Mouse (Mus musculus): ENCODE results near the gene Tex264. TPM values are rescaled to one million over a fixed set of nuclear protein-coding genes. Genes with fewer than 3 reads are reported as not detected.

The Tex264 gene
- polyA plus RNA-seq, 1 experiment from 2014 or later, result 37.3 TPM

DNA sequence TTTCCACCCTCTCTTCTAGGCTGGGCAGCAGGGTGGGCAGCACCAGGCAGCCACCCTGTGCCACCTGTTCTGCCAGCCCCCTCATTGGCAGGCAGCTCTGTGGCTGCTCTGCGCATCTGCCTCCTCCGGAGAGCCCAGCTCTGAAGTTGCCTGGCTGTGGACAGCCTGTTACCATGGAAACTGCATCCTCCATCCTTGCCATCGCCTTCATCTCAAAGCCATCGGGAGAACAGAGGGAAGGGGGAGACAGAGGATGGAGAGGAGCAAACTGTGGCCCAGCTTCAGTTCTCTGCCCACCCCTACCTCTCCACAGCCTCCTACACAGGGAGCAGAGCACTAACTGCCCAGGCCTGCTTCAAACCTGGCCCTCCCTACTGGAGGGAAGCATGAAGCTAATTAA lies 21.3 kb downstream of the Tex264 start:
- Histone ChIP-seq H3K27me3 (replicated peaks) (no peaks in the 10 kb centered on the region), H3K27ac (ENCODE audit: poor library complexity, severe bottlenecking) (no peak overlapping the region), H3K4me3 (no peak overlapping the region), H3K9me3 (replicated peaks) (no peaks in the 10 kb centered on the region), H3K9ac (no peak overlapping the region), H3K36me3 (peaks cover 79% of the 10 kb centered on the region), H3K4me1 (replicated peaks) (peaks cover 26% of the 10 kb centered on the region), H3K4me2 (no peak overlapping the region)
- 76% methylated on average over 4 of the region's 4 CpGs for WGBS
- no peak for ATAC-seq (ENCODE audit: insufficient number of reproducible peaks, low FRiP score)

- ATAC-seq (ENCODE audit: insufficient number of reproducible peaks, low FRiP score), result peak; percentile 41; the same call in 1 of the 2 replicates
- H3K9ac ChIP-seq, result no peak overlapping the region
- WGBS, result 45% methylated on average over 6 of the region's 6 CpGs
- H3K4me2 ChIP-seq, result no peak overlapping the region
- no peak overlapping the region for H3K27ac ChIP-seq (ENCODE audit: poor library complexity, severe bottlenecking)
- no peaks in the 10 kb centered on the region for H3K27me3 ChIP-seq (replicated peaks)
- no peak overlapping the region for H3K4me3 ChIP-seq
- H3K4me1 ChIP-seq (replicated peaks), result peaks cover 26% of the 10 kb centered on the region
- H3K36me3 ChIP-seq, result peaks cover 79% of the 10 kb centered on the region
- H3K9me3 ChIP-seq (replicated peaks), result no peaks in the 10 kb centered on the region
Observed at GRCm38 (mm10) chr9:106663200-106663599, 22.5 kb downstream of the Tex264 start.

DNA sequence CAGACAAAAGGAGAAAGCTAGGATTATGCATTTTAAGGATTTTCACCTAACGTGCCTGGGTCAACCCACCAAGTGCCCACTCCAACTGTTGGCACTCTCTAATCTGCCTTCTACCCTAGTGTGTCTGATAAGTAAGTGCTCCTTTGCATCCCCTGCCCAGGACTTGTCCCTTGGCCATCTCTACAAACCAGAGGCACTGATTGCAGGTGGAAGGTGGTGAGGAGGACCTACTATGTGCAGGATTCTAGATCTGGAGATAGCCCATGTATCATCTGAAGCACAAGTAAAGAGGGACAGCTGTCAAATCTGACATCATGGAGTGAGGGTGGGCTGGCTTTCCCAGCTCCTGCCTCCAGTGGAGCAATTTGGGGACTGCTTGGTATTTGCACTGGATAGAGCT lies 25.8 kb downstream of the Tex264 start:
- no peak overlapping the region for H3K4me3 ChIP-seq
- no peak overlapping the region for H3K9ac ChIP-seq
- H3K4me2 ChIP-seq, result no peak overlapping the region
- no peaks in the 10 kb centered on the region for H3K9me3 ChIP-seq (replicated peaks)
- H3K36me3 ChIP-seq, result peaks cover 52% of the 10 kb centered on the region
- peaks cover 37% of the 10 kb centered on the region for H3K4me1 ChIP-seq (replicated peaks)
- no peak for ATAC-seq (ENCODE audit: insufficient number of reproducible peaks, low FRiP score)
- WGBS, result 69% methylated on average over 1 of the region's 1 CpGs
- no peak overlapping the region for H3K27ac ChIP-seq (ENCODE audit: poor library complexity, severe bottlenecking)
- H3K27me3 ChIP-seq (replicated peaks), result peaks cover 21% of the 10 kb centered on the region

DNA sequence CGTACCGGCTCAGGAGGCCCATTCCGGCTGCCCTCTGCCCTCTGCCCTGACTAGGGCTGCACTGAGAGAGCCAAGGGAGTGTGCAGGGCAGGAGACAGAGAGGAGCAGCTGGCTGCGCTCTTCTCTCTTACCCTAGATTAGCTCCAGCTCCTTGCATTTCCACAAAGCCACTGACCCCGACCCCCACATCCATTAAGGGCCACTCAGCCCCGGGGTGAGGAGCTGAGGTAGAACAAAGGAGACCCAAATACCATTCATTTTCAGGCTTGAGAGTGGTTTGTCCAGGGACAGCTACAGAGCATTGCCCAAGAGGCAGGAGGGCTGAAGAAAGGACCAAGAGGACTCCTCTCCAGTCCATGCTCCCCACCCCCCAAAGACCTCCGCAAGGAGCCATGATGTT lies 26.3 kb downstream of the Tex264 start:
- WGBS, result 76% methylated on average over 7 of the region's 7 CpGs
- Histone ChIP-seq H3K4me1 (replicated peaks) (peaks cover 37% of the 10 kb centered on the region), H3K36me3 (peaks cover 51% of the 10 kb centered on the region)

DNA sequence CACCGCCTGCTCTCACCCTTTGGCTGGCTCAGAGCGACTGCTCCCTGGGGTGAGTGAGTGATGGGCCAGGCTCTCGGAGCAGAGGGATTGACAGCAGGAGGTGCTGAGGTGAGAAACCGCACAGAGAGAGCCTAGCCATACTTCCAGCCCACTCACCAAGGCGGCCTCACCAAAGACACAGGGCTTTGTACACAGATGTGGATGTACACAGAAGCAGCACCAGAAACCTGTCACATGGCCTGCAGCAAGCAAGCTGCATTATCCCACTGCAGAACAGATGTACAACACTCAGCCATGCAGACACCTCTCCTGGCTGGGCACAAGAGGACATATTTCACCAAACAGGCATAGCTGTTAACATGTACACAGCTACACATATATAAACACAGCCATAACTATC lies 28.1 kb downstream of the Tex264 start:
- no peak overlapping the region for H3K27ac ChIP-seq (ENCODE audit: poor library complexity, severe bottlenecking)
- peaks cover 42% of the 10 kb centered on the region for H3K27me3 ChIP-seq (replicated peaks)
- ATAC-seq (ENCODE audit: insufficient number of reproducible peaks, low FRiP score), result no peak
- peaks cover 47% of the 10 kb centered on the region for H3K36me3 ChIP-seq
- no peak overlapping the region for H3K4me2 ChIP-seq
- WGBS, result 21% methylated on average over 5 of the region's 5 CpGs
- peaks cover 20% of the 10 kb centered on the region for H3K4me1 ChIP-seq (replicated peaks)
- H3K9me3 ChIP-seq (replicated peaks), result no peaks in the 10 kb centered on the region
- no peak overlapping the region for H3K9ac ChIP-seq
- no peak overlapping the region for H3K4me3 ChIP-seq

More for the DNA sequence above, 26.3 kb downstream of the Tex264 start:
- ATAC-seq (ENCODE audit: insufficient number of reproducible peaks, low FRiP score), result no peak
- Histone ChIP-seq H3K27ac (ENCODE audit: poor library complexity, severe bottlenecking) (no peak overlapping the region), H3K9me3 (replicated peaks) (no peaks in the 10 kb centered on the region), H3K9ac (no peak overlapping the region), H3K4me2 (no peak overlapping the region), H3K27me3 (replicated peaks) (peaks cover 26% of the 10 kb centered on the region), H3K4me3 (no peak overlapping the region)

DNA sequence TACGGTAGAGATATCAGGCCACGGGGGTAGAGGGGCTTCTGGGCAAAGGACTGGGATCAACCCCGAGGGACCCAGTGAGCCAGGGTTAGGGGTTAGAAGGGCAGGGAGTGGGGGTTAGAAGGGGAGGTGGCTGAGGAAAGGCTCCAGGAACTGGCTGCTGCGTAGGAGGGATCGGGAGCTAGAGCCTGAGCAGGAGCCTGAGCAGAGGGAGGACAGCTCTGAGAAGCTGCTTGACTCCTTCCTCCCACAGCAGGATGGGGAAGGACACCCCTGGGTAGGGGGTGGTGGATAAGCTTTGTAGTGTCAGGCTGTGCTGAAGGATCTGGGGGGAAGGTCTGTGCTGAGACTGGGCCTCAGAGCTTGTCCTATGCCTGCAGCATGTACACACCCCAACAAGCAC lies 28.9 kb downstream of the Tex264 start:
- H3K27ac ChIP-seq (ENCODE audit: poor library complexity, severe bottlenecking), result no peak overlapping the region
- no peak overlapping the region for H3K9ac ChIP-seq
- 24% methylated on average over 5 of the region's 5 CpGs for WGBS
- no peak for ATAC-seq (ENCODE audit: insufficient number of reproducible peaks, low FRiP score)
- H3K9me3 ChIP-seq (replicated peaks), result no peaks in the 10 kb centered on the region
- peaks cover 46% of the 10 kb centered on the region for H3K27me3 ChIP-seq (replicated peaks)
- no peak overlapping the region for H3K4me2 ChIP-seq
- H3K4me3 ChIP-seq, result no peak overlapping the region
- H3K4me1 ChIP-seq (replicated peaks), result peaks cover 20% of the 10 kb centered on the region
- peaks cover 39% of the 10 kb centered on the region for H3K36me3 ChIP-seq

DNA sequence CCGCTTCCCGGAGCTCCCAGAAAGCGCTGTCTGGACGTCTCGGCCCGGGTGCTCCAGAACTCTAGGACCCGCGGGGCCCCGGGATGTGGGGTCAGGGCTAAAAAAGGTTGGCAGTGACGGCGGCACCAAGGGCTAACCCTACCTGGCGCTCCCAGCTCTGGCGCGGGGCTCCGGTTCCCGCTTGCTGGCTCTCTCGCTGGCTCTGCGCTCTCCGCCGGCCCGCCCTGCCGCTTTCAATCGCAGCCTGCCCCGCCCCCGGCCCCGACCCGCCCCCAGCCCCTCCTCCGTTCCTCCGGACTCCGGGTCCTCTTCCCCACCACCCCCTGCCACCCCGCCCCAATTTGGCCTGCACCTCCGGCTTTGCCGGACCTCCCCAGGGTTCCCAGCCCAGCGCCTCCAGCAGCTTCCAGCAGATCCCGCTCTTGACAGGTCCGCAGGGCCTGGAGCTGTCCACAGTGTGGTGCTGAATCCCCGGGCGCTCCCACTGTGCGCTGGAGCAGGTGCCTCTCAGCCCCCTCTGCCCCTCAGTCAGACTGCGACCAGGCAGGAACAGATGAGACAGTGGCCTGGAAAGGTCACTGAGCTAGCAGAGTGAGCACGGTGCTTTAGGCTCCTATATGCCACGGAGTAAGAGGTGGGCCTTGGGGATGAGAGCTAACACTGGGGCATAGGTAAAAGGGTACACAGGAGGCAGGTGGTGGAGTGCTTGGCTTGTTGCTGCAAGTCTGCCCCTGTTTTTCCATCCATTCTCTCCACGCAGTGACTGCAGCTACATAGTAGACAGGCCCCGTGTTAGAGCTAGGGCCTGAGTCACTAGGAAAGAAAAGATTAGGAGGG lies 29.6 kb downstream of the Tex264 start, which contains the start of gene Grm2:
Gene Grm2, minus strand, starts transcription at position 199 of the 837 bp plus-strand sequence.
- H3K4me1 ChIP-seq (replicated peaks), result peaks cover 13% of the 10 kb centered on the region
- H3K27me3 ChIP-seq (replicated peaks), result peaks cover 46% of the 10 kb centered on the region
- H3K4me2 ChIP-seq, result peak within 1 kb of the TSS; percentile 76
- WGBS, result 2% methylated on average over 34 of the region's 44 CpGs
- no peaks in the 10 kb centered on the region for H3K9me3 ChIP-seq (replicated peaks)
- H3K9ac ChIP-seq, result no peak within 1 kb of the TSS
- H3K27ac ChIP-seq (ENCODE audit: poor library complexity, severe bottlenecking), result no peak within 1 kb of the TSS
- H3K36me3 ChIP-seq, result peaks cover 32% of the 10 kb centered on the region
- peak; percentile 73; the same call in 1 of the 2 replicates for ATAC-seq (ENCODE audit: insufficient number of reproducible peaks, low FRiP score)
- H3K4me3 ChIP-seq, result peak within 1 kb of the TSS; percentile 41

- Histone ChIP-seq H3K4me3 (no peak overlapping the region), H3K4me2 (no peak overlapping the region), H3K9me3 (replicated peaks) (no peaks in the 10 kb centered on the region), H3K4me1 (replicated peaks) (peaks cover 11% of the 10 kb centered on the region), H3K36me3 (no peaks in the 10 kb centered on the region), H3K27ac (ENCODE audit: poor library complexity, severe bottlenecking) (no peak overlapping the region), H3K27me3 (replicated peaks) (peaks cover 60% of the 10 kb centered on the region), H3K9ac (no peak overlapping the region)
- 67% methylated on average over 1 of the region's 1 CpGs for WGBS
- no peak for ATAC-seq (ENCODE audit: insufficient number of reproducible peaks, low FRiP score)
Observed at GRCm38 (mm10) chr9:106652720-106653119, 33.0 kb downstream of the Tex264 start.

GRCm38 (mm10) chr9:106647226-106647625 lies 38.5 kb downstream of the Tex264 start:
- no peaks in the 10 kb centered on the region for H3K9me3 ChIP-seq (replicated peaks)
- no peak overlapping the region for H3K27ac ChIP-seq (ENCODE audit: poor library complexity, severe bottlenecking)
- no peak overlapping the region for H3K9ac ChIP-seq
- H3K27me3 ChIP-seq (replicated peaks), result peaks cover 37% of the 10 kb centered on the region
- 56% methylated on average over 27 of the region's 27 CpGs for WGBS
- H3K4me3 ChIP-seq, result no peak overlapping the region
- no peaks in the 10 kb centered on the region for H3K4me1 ChIP-seq (replicated peaks)
- no peak for ATAC-seq (ENCODE audit: insufficient number of reproducible peaks, low FRiP score)
- H3K4me2 ChIP-seq, result no peak overlapping the region
- H3K36me3 ChIP-seq, result no peaks in the 10 kb centered on the region

DNA sequence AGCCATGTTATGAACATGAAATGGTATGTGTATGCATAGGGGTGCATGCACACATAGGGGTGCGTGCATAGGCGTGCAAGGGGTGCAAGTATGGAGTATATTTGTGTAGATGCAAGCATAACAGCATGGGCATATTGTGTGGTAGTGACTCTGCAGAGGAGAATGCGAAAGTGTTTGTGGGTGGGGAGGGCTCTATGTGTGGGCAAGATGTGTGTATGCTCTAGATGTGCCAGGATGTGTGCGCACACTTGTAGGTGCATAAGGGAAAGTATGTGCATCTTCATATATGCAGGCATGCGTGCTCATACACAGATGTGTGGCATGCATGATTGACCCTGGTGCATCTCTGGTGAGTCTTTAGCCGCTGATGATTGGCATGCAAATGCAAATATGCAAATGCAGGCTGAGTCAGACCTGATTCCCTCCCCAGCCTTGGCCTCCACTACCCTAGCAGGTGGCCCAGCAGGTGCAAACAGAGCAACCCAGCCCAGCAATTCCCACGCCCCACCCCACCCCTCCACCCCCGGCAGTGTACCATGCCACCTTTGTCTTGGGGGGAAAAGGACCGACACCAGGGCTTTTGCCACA lies 39.9 kb downstream of the Tex264 start:
- H3K9me3 ChIP-seq (replicated peaks), result no peaks in the 10 kb centered on the region
- no peaks in the 10 kb centered on the region for H3K36me3 ChIP-seq
- no peak overlapping the region for H3K9ac ChIP-seq
- H3K4me1 ChIP-seq (replicated peaks), result no peaks in the 10 kb centered on the region
- H3K4me3 ChIP-seq, result no peak overlapping the region
- no peak for ATAC-seq (ENCODE audit: insufficient number of reproducible peaks, low FRiP score)
- peaks cover 35% of the 10 kb centered on the region for H3K27me3 ChIP-seq (replicated peaks)
- no peak overlapping the region for H3K4me2 ChIP-seq
- WGBS, result 78% methylated on average over 9 of the region's 9 CpGs
- no peak overlapping the region for H3K27ac ChIP-seq (ENCODE audit: poor library complexity, severe bottlenecking)

DNA sequence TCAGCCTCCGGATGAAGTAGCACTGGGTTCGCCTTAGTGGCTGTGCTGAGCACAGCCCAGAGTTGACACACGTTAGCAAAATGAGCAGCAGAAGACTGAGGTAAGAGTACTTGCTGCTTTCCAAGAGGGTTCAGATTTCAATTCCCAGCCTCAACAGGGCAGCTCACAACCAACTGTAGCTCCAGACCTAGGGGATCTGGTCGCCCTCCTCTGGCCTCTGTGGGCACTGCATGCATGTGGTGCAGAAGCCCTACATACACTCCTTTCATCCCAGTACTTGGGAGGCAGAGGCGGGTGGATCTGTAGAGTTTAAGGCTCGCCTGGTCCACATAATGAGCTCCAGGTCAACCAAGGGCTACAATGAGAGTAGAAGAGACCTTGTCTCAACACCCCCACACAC lies 41.9 kb downstream of the Tex264 start:
- Histone ChIP-seq H3K9ac (no peak overlapping the region), H3K4me3 (no peak overlapping the region), H3K4me2 (no peak overlapping the region), H3K36me3 (no peaks in the 10 kb centered on the region), H3K9me3 (replicated peaks) (no peaks in the 10 kb centered on the region), H3K27ac (ENCODE audit: poor library complexity, severe bottlenecking) (no peak overlapping the region), H3K4me1 (replicated peaks) (no peaks in the 10 kb centered on the region), H3K27me3 (replicated peaks) (peaks cover 32% of the 10 kb centered on the region)
- WGBS, result 67% methylated on average over 6 of the region's 6 CpGs
- ATAC-seq (ENCODE audit: insufficient number of reproducible peaks, low FRiP score), result no peak

Measured in heart, embryonic 12.5 days (tissue).